Mouse (Mus musculus) lung, adult 2 months (tissue): Measurements from ENCODE around the gene Glmp.

ENCODE experiments used
- CTCF ChIP-seq: fragments of 200-500 bp; IDR thresholded peaks from 2 replicates; pipeline ENCODE4 v1.5.1; 2011; ENCODE audit warnings: mild to moderate bottlenecking, low read length, control low read depth; ENCODE audit not compliant: insufficient read depth
- POLR2A ChIP-seq: fragments of 200-500 bp; IDR thresholded peaks from 2 replicates; pipeline ENCODE4 v1.6.1; 2011; ENCODE audit warnings: low read depth, mild to moderate bottlenecking, control low read depth, low read length, borderline replicate concordance; ENCODE audit errors: extremely low read depth

- no peak for TF ChIP-seq POLR2A
- TF ChIP-seq CTCF, result no peak
Measured at GRCm38 (mm10) chr3:88299172-88299571, 25.7 kb upstream of the Glmp start.
